Mouse (Mus musculus) B cell, adult 2 months (primary cell): Measurements from ENCODE around the gene G3bp2.
"Not testable (repeated sequence)": the region's sequence is repeated elsewhere in the genome, so short reads cannot be mapped to it uniquely, and the experiment has no call there.

Source experiments
- DNase-seq, 2 experiments: peaks; one replicate each; pipeline ENCODE4 v3.0.0; 2022

The G3bp2 gene

GRCm38 (mm10) chr5:92083417-92084038 lies at the start of gene G3bp2:
Gene G3bp2 (minus strand): TSS chr5:92083719.
- DNase-seq, result peak; percentile 96 to 97

- not testable (repeated sequence) for DNase-seq
These were observed 49.5 kb upstream of the G3bp2 start for GRCm38 (mm10) chr5:92133006-92133405.

GRCm38 (mm10) chr5:92132127-92132526 lies 48.6 kb upstream of the G3bp2 start:
- DNase-seq, result no peak

- no peak for DNase-seq
These were observed 46.6 kb upstream of the G3bp2 start for GRCm38 (mm10) chr5:92130040-92130682.

GRCm38 (mm10) chr5:92129321-92129768 lies 45.8 kb upstream of the G3bp2 start:
- no peak for DNase-seq

- peak; percentile 30 to 45 for DNase-seq
These were observed 45.1 kb upstream of the G3bp2 start for GRCm38 (mm10) chr5:92128570-92128969.

GRCm38 (mm10) chr5:92127751-92128150 lies 44.2 kb upstream of the G3bp2 start:
- DNase-seq, result no peak

- no peak for DNase-seq
These were observed 43.7 kb upstream of the G3bp2 start for GRCm38 (mm10) chr5:92127141-92127625.

- no peak for DNase-seq
These were observed 41.9 kb upstream of the G3bp2 start for GRCm38 (mm10) chr5:92125446-92125845.

- DNase-seq, result no peak
These were observed 38.1 kb upstream of the G3bp2 start for GRCm38 (mm10) chr5:92121636-92122035.

GRCm38 (mm10) chr5:92117823-92118403 lies 34.4 kb upstream of the G3bp2 start:
- DNase-seq, result peak; percentile 75 to 77

- no peak for DNase-seq
These were observed 31.4 kb upstream of the G3bp2 start for GRCm38 (mm10) chr5:92114939-92115338.

- DNase-seq, result no peak
These were observed 30.7 kb upstream of the G3bp2 start for GRCm38 (mm10) chr5:92114223-92114622.

- no peak for DNase-seq
These were observed 30.0 kb upstream of the G3bp2 start for GRCm38 (mm10) chr5:92113484-92113883.

GRCm38 (mm10) chr5:92112585-92112984 lies 29.1 kb upstream of the G3bp2 start:
- no peak for DNase-seq

GRCm38 (mm10) chr5:92112175-92112574 lies 28.7 kb upstream of the G3bp2 start:
- DNase-seq, result no peak

- DNase-seq, result no peak
These were observed 27.4 kb upstream of the G3bp2 start for GRCm38 (mm10) chr5:92110818-92111355.

- peak in 1 of 2 experiments; percentile 8 for DNase-seq
These were observed 23.8 kb upstream of the G3bp2 start for GRCm38 (mm10) chr5:92107282-92107681.

- DNase-seq, result peak; percentile 28 to 29
These were observed 23.0 kb upstream of the G3bp2 start for GRCm38 (mm10) chr5:92106327-92107125.

GRCm38 (mm10) chr5:92103816-92104415 lies 20.4 kb upstream of the G3bp2 start:
- no peak for DNase-seq

- no peak for DNase-seq
These were observed 19.5 kb upstream of the G3bp2 start for GRCm38 (mm10) chr5:92103062-92103461.

GRCm38 (mm10) chr5:92101601-92102000 lies 18.1 kb upstream of the G3bp2 start:
- DNase-seq, result no peak
